Mouse (Mus musculus) kidney, postnatal 10 days (tissue): ENCODE measurements at regions not wholly inside any gene's neighbourhood (a gene's known extent, or its start where the extent isn't known, plus 50 kb on each side); places are given as distances from the start of the nearest gene placed in this dataset.

Experiments
- DNase-seq: peaks from one replicate; pipeline ENCODE4 v3.0.0; 2021; ENCODE audit warnings: mixed read lengths

DNA sequence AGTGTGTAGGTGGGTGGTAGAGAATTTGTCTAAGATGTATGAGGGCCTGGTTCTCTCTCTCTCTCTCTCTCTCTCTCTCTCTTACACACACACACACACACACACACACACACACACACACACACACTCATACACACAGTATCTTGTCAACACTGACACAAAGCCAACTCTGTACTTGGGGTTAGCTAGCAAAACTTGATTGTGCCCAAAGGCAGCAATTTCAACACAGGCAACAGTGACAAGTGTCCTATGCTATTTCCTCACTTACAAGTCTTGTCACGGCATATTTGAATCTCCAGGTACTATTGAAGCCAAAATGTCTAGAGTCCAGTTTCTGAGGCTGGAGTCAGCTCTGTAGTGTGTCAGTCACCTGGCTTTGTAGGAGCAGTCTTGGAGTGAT is 150.1 kb upstream of the Gm5148 start:
- no peak for DNase-seq

DNA sequence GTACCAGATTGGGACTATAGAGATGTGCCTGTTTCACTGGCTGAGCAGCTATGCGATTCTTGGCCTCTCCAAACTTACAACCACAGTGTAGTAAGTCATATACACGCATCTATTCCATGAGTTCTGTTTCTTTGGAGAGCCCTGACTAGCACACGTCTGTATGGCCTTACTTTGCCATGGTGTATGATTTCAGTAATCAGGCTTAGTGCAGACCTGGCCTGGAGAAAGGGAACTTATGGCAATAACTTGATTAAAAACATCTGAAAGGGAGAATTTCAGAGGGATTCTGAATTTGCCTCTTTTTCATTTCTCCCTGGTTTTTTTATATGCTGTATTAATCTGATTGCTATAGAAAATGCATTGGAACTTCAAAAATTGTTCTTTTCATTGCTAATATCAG is 148.0 kb upstream of the Gm5148 start:
- DNase-seq = no peak

DNA sequence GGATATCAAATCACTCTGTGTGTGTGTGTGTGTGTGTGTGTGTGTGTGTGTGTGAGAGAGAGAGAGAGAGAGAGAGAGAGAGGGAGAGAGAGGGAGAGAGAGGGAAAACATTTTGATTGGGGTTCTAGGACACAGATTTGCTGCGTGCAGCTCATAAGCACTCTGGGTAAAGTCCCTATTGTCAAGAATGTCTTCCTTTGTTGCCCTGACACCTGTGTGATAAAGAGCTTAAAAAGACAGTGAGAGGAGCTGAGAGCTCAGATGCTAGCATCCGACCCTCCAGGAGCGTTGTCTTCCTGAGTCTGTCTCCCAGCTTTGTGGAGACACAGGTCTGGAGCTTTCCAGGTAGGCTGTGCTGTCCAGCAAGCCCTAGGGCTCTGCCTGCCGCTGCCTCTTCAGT is 146.8 kb upstream of the Gm5148 start:
- DNase-seq = no peak

DNA sequence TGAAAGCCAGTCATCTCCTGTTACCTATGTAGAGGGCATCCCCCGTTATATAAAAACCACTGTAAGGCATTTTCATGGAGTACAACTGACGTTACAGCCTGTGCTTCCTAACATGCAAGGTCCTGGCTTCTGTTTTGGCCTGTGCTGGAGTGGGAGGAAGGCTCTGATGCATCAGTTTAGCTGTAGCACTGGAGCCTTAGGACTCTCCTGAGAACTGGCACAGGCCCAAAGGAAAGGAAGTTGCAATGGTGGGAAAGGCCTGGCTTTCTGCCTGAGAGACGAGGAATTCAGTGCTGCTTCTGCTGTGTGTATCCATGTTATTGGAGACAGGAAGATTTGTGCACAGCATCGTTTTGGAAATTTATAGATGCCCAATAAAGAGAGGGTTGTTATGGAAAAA is 144.2 kb upstream of the Gm5148 start:
- peak; percentile 72 for DNase-seq

DNA sequence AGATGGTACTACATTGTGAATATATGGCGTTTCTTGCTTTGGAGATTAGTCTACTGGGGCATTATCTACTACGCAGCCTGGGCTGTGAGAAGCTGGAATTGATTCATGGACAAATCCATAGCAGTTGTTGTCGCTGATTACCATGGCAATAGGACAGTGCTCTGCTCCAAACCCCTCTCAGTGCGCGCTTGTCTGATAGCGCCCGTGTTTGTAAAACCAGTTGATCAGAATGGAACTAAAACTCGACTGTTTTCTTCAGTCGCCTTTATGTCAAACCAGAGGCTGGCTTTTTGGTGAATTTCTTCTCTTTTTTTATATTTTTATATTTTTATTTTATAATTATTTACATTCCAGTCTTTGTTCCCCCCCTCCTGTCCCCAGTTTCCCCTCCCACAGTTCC is 138.5 kb upstream of the Gm5148 start:
- no peak for DNase-seq

DNA sequence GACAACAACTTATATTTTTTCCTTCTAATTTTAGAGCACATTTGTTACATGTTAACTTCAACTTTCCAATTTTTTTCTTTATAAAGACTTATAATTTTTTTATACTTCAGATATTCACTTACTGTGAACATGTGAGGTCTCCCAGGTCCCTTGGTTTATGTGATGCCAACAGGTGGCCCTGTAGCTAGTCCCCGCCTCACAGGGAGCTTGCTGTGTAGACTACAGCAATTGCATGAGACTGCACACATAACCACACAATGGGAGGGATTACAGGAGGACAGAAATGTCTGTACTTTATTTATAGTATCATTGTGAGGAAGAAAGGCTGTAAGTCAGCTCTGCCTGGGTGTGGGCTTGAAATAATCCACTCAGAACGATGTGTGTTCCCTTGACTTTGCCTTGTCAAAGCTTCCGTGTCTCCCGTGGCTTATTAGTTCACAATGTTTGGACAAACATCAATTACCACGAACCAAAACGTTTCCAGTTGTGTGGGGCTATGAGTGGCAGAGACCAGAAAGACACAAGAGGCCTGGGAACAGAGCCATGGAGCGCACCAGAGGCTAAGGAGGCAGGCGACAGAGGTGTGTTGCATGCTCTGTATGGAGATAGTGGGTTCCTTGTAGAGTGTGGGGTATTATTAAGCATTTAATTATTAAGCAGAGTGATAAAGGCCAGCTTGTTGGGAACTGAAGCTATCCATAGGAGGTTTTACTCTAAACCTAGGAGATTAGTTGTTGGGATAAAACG is 136.6 kb upstream of the Gm5148 start:
- DNase-seq = no peak

DNA sequence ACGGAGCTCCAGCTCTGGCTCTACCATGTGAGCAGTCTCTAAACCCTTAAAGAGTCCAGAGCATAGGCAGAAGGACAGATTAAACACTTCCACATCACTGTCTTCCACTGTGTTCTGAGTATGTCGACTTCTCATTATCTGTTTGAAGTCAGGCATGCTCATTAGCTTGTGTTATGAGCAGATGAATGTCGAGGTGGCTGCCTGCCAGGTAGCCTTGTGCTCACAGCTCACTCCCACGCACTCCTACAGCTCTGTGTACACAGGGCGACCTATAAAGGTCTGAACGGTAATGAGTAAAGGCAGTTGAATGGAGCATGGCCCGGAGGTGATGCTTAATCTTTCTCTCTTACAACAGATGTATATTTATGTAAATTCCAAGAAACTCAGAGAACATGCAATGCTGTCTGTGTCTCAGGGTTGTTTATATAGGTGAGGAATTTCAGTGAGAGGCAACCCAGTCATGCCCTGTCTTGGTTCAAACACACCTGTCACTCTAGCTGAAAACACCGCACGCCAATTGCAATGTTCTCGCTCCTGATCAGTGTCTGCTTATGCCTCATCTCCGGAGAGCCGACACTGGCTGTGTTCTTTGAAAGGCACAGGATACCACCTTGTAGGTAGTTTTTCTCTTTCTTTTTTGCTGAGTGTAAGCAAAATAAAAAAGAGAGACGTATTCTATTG is 135.9 kb upstream of the Gm5148 start:
- DNase-seq = peak; percentile 75

DNA sequence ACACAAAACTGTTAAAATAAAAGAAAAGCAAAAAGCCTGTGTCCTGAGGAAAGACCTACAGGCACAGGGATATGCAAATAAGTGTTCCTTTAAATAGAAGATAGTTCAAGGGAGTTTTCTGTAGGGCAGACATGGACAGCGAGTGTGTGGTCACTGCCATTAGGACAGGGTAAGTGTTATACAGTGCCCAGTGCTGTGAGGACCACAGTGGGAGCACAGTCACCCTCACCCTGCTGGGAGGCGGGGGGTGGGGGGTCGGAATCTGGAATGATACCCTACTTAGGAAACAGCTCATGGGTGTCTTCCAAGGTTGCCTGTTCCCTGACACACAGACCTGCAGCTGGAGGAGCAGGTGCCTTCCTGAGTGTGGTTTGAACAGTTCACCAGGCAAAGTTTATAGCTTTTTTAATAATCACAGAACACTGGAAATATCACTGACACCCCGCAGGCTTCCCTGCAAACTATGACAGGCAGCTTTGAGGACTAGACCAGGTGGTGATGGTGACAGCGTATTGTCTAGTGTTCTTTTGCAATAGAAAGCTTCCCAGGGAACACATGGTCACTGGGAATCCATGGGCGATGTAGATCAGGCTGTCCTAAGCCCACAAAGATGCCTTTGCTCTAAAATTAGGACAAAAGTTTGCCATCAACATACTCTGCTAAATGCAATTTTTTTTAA is 134.5 kb upstream of the Gm5148 start:
- DNase-seq = no peak

DNA sequence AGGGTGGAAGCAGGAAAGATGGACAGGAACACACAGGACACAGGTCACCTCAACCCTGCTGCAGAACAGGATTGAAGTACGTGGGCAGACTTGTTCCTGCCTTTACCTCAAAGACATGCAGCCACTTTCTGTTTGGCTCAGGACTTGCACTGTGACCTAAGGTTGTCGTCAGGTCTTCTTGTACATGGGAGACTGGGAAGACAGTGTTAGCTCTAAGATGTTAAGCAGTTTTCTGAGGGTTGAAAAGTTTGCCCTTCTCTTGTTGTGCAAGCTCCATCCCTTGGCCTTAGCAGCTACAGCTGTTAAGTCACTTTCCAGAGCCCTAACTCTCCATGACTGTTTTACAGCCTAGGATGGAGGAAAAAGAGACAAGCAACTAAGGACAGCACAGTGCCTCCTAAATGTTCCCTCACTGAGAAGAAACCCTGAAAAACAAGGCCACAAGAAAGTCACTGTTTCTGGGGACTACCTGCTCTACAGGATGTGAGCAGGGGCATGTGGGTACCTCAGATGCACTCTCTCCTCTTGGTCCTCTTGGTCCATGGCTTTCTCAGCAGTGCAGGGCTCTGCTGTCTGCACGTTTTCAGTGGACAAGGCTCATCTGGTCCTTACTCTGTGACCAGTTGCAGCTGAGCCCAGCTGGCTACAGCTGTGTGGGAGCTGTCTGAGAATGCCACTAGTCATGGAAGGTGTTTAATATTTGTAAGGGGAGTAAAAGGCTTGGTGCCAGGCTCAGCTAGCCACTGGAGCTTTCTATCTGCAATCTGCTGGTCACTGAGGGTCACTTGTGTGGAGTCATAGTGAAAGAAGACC is 122.1 kb upstream of the Gm5148 start:
- peak; percentile 89 for DNase-seq

DNA sequence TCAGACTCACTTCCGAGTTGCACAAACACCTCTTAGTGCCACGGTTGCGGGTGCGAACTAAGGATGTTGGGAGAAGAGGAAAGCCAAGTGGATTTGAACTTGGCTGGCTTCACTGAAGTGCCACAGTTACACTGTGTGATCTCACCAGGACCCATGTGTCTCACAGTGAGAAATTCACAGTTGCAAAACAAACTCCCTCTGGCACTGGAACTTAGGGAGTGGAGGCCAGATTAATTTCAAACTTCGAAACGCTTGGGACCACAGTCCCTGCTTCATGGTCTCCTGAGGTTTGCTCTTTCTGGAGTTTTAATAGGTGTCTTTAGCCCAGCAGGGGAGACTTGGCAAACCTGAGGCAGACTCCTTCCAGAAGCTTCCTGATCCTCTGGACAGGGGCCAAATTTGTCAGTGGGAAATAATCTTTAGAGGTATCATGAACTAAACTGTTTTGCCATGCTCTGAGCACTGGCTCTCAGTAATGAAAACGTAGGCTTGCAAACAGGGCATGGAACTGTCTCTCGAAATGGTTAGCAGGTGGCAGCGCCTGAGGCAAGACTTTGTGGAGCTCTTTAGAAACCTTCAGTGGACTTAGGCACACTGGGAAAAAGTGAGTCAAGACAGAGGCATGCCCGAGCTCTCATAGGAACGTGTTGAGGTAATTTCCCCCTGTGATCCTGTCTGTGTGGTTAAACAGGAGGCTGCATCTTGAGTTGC is 121.2 kb upstream of the Gm5148 start:
- DNase-seq = peak; percentile 48

DNA sequence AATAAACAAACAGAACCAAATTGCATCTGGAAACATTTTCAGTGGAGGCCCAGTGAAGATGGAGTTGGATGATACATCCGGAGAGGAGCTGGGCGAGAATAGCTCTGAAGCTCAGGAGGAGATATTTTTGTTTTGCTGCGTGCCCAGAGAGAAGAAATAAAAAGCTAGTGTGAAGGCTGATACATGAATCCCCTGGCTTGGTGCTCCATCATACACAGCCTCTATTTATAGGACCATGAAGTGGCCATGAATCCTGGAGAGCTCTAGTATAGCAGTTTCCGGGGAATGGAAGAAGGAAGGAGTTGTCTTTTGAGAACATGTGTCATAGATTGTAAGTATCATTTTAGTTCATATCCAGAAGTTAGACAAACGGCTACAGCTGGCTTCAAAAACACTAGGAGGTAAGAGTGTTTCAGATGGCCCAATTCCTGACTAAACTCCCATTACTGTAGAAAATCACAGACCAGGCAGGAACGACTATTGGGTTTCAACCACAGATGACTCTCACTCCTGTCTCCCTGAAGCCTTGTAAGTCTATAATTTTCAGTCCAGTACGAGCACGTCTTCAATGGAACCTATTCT is 120.5 kb upstream of the Gm5148 start:
- DNase-seq = no peak

DNA sequence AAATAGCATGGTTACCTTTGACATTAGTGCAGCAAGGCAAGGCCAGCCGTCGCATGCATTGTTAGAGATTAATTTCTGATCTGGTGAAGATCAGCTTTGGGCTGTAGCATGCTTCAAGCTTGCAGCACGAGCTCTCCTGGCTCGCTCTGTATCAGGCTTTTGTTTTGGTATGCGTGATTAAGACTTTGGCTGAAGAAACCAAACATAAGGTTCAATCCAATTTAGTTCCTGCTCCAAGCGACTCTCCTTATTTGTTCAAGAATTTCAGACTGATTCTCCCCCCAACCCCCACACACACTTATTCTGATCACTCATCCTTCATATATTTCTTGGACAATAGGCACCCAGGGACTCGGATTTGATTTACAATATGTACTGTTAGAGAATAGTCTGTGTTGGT is 118.0 kb upstream of the Gm5148 start:
- DNase-seq = no peak

DNA sequence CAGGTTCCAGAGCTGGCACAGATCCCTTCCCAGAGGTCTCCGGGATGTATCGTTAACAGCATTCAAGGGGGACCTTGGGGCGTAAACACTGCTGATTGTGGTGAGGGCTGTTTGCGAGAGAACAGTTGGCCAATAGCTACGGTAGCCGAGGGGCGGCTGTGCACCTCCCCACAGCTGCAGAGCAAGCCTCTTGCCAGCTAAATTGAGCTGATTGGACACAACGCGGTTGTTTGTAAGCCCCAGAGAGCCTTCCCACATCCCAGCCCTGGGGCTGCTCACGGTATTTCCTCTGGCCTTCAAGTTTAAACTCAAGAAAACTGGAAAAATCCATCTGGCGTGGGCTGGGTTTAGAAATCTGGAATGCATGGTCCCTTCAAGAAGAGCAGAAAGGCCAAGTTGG is 114.6 kb upstream of the Gm5148 start:
- DNase-seq = peak; percentile 77

DNA sequence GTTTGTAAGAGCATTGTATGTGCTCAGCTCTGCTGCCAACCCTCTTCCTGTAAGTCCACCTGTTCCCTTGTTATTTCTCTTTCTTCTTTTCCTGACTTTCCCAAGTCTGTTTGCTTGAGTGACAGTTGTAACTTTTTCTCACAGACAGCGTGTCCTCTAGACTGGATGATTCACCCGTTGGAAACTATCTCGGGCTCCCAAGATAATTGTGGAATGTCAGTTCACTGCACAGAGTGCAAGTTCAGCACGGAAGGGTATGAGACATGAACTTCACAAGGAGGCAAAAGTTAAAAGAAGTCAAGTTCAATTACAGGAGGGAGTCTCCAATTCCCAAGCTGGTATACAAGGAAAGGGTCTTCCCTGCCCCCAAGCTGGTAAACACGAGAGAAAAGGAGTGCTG is 112.5 kb upstream of the Gm5148 start:
- no peak for DNase-seq

DNA sequence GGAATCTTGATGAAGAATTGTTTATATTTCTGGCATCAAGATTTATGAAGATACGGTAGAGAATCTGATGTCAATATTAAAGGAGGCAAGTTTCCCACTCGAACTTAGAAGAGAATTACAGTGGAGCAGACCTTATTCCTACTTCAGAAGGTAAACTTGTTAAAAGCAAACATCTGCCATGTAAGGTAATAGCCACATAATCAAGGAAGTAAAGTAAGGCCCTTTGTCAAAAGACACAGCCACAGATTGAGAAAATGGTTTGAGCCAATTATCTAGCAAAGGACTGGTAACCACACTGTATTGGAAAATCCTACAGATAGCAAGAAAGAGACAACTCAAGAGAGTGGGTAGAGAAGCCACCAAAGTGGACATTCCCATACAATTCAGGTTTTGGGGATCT is 111.4 kb upstream of the Gm5148 start:
- DNase-seq = no peak

DNA sequence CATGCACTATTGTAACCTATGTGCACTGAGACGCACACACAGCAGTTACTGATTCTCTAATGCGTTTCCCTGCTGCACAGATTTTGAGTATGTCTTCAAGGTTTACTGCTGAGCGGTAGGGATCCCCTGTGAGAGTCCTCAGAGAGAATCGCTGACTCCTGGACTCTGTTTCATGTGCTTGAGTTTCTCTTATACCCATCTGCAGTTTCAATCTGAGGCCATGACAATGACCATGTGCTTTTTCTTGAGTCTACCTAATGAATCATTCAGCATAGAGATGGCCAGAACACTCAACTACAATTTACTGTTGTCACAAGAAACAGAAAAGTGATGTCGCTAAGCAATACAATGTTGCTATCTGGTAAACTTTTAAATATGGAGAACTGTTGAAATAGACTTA is 110.8 kb upstream of the Gm5148 start:
- DNase-seq = no peak

DNA sequence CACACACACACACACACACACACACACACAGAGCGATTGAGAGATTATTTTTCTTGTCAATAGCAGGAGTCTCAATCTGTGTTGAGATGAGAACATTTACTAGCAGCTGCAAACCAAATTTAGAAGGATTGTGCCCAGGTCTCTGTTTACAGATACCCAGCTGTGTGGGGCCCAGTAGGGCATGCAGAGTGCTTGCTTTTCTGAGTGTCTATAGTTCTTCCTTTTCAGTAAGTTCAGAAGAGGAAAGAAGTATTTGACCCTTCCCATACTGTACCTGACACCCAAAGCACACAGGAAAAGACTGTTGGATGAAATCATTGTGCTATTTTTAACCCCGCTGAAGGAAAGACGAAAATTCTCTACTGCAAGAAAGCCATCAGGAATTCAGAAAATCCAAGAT is 110.3 kb upstream of the Gm5148 start:
- DNase-seq = no peak

DNA sequence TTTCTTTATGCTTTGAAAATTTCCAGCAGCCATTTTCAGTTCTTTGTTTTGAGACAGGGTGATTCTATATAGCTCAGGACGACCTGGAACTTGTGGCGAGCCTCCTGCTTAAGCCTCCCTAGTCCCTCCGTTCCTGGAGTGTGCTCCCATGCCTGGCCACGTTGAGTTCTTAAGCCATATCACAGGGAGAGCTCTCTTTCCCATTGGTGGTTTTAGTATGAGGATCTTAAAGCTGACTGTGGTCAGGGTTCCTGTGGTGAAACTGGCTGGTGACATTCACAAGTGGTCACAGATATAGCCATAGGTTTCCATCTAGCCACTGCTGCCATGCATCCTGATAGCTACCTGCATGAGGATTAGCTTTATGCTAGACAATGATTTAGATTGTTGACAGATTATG is 109.1 kb upstream of the Gm5148 start:
- no peak for DNase-seq

DNA sequence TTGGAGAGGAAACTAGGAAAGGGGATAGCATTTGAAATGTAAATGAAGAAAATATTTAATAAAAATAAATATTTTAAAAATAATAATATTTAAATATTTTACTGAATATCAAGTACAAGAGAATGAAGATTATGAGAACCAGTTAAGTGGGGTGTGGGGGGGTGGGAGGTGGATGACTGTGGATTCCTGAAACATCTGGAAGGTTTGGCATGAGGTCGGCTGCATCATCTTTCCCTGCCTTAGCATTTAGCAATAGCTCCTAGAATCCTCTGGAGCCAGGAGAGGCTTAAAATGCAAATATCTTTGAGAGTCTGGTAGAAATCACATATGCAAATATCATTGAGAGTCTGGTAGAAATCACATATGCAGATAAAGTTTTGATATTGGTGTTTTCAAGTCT is 103.3 kb upstream of the Gm5148 start:
- DNase-seq = no peak

DNA sequence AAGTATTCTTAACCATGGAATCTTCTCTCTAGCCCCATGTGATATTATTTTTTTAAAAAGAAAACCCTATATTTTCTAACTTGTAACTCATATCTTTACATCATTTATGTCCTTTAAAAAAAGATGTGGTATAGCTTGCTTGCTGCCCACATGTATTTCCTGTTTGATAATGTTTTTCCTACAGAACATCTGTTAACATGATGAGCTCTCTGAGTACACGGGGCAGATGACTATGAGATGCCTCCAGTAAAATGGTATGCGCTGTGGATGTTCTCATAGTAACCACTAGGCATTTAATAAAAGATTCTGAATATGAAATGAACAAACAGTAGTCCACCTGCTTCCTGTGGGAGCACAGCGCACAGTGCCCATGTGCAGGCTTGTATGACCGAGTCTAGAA is 101.3 kb upstream of the Gm5148 start:
- no peak for DNase-seq

DNA sequence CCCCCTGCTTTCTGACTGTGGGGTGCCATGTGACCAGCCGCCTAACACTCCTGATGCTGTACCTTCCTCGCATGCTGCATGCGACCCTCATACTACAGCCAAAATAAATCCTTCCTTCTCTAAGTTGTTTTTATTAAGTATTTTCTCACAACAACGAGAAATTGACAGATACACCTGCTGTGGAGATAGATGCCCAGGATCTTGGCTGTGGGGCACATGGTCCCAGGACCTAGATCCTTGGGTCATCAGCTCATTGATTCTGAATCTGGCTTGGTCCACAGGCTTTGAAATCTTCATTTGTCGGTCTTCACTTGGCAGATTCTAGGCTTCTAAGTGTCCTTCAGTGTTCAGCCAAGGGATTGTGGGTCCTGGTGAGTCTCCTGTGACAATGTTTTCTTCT is 100.4 kb upstream of the Gm5148 start:
- no peak for DNase-seq

DNA sequence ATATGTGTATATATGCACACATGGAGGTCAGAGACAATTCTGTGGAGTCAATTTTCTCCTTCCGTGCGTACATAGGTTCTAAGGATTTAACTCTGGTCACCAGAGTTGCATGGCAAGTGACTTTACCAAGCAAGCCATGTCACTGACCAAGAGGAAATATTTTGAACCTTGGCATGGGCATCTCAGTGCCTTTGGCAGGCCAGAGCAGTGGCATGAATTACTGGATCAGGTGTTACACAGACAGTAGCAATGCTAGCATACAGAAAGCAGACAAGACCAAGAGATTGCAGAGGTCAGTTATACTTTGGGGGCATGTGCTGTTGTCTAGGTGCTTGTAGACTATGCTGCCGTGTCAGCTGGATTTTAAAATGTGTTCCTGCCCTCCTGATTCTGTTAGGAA is 95.2 kb upstream of the Gm5148 start:
- no peak for DNase-seq
